Mouse (Mus musculus): ENCODE results near the gene Klf8. TPM values are rescaled to one million over a fixed set of nuclear protein-coding genes. Genes with fewer than 3 reads are reported as not detected.
"Not testable (repeated sequence)": the region's sequence is repeated elsewhere in the genome, so short reads cannot be mapped to it uniquely, and the experiment has no call there.

Klf8 gene
- polyA plus RNA-seq, 1 experiment from 2014 or later = 6.9 TPM

DNA sequence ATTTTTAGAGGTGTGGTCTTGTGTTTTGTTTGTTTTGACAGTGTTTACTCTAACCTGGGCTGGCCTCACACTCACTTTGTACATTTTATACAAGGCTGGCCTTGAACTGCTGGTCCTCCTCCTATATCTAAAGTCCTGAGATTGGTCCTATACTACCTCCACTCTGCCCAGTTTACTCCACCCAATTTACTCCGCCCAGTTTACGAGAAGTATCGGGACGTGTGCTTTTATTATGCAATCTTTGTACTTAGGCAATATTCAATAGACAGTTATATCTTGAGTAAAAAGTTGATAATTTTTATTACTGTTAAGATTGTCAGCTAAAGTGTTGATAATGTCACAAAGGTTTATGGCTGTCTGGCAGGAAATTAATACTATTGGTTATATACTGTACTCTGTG is 74.1 kb downstream of the Klf8 start:
- DNase-seq (no peak), ATAC-seq (ENCODE audit: low FRiP score, low TSS enrichment) (no peak)
- Histone ChIP-seq H3K27me3 (ENCODE audit: control insufficient read depth, insufficient read depth, low read length) (no peaks in the 10 kb centered on the region), H3K27ac (replicated peaks; ENCODE audit: low read depth, low read length) (no peak overlapping the region), H3K4me2 (ENCODE audit: low read length) (no peak overlapping the region), H3K4me3 (replicated peaks; ENCODE audit: low read depth, low read length) (no peak overlapping the region), H3K36me3 (ENCODE audit: control insufficient read depth, insufficient read depth, low read length) (no peaks in the 10 kb centered on the region), H3K9me3 (ENCODE audit: control insufficient read depth, low read length) (no peaks in the 10 kb centered on the region), H3K9ac (replicated peaks; ENCODE audit: low read length) (no peak overlapping the region), H3K4me1 (ENCODE audit: control insufficient read depth, insufficient read depth, low read length) (no peaks in the 10 kb centered on the region)
- 96% methylated on average over 4 of the region's 4 CpGs for WGBS

DNA sequence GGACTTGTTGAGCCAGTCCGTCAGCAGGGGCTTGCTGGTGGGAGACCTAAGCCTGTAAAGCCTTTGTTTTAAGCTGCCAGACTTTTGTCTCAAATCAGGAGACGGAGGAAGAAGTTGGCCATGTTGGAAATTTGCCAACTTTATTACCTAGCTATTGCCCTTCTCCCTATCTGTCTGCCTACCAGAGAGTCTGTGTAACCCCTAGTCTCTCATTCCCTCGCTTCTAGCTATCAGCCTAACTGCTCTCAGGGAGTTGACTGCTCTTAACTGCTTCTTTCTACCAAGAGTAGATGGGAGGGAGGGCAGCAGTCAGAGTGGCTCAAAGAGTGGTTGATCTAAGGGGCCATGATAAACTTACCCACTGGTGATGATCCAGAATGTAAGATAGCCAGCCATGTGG is 85.8 kb downstream of the Klf8 start:
- no peak overlapping the region for H3K9ac ChIP-seq (replicated peaks; ENCODE audit: low read length)
- 61% methylated on average over 3 of the region's 3 CpGs for WGBS
- ATAC-seq (ENCODE audit: low FRiP score, low TSS enrichment) (no peak), DNase-seq (no peak)
- H3K27me3 ChIP-seq (ENCODE audit: control insufficient read depth, insufficient read depth, low read length) = no peaks in the 10 kb centered on the region
- H3K36me3 ChIP-seq (ENCODE audit: control insufficient read depth, insufficient read depth, low read length) = no peaks in the 10 kb centered on the region
- no peak overlapping the region for H3K4me2 ChIP-seq (ENCODE audit: low read length)
- no peak overlapping the region for H3K27ac ChIP-seq (replicated peaks; ENCODE audit: low read depth, low read length)
- H3K9me3 ChIP-seq (ENCODE audit: control insufficient read depth, low read length) = no peaks in the 10 kb centered on the region
- H3K4me3 ChIP-seq (replicated peaks; ENCODE audit: low read depth, low read length) = no peak overlapping the region
- no peaks in the 10 kb centered on the region for H3K4me1 ChIP-seq (ENCODE audit: control insufficient read depth, insufficient read depth, low read length)

DNA sequence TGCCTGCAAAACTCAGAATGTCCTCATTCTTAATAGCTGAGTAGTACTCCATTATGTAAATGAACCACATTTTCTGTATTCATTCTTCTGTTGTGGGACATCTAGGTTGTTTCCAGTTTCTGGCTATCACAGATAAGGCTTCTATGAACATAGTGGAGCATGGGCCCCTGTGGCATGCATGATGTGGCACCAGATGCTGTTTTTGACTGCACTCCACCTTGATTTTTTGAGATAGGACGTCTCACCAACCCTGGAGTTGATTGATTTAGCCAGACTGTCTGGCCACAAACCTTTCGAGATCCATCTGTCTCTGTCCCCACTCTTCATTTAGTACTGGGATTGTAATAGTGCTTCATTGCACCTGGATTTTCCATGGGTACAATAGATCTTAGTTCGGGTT is 96.9 kb downstream of the Klf8 start:
- H3K27ac ChIP-seq (replicated peaks; ENCODE audit: low read depth, low read length); H3K36me3 ChIP-seq (ENCODE audit: control insufficient read depth, insufficient read depth, low read length); H3K4me2 ChIP-seq (ENCODE audit: low read length); H3K27me3 ChIP-seq (ENCODE audit: control insufficient read depth, insufficient read depth, low read length); H3K4me3 ChIP-seq (replicated peaks; ENCODE audit: low read depth, low read length); H3K4me1 ChIP-seq (ENCODE audit: control insufficient read depth, insufficient read depth, low read length); H3K9me3 ChIP-seq (ENCODE audit: control insufficient read depth, low read length); ATAC-seq (ENCODE audit: low FRiP score, low TSS enrichment); H3K9ac ChIP-seq (replicated peaks; ENCODE audit: low read length); DNase-seq: not testable (repeated sequence)
- WGBS = 82% methylated on average over 3 of the region's 3 CpGs

DNA sequence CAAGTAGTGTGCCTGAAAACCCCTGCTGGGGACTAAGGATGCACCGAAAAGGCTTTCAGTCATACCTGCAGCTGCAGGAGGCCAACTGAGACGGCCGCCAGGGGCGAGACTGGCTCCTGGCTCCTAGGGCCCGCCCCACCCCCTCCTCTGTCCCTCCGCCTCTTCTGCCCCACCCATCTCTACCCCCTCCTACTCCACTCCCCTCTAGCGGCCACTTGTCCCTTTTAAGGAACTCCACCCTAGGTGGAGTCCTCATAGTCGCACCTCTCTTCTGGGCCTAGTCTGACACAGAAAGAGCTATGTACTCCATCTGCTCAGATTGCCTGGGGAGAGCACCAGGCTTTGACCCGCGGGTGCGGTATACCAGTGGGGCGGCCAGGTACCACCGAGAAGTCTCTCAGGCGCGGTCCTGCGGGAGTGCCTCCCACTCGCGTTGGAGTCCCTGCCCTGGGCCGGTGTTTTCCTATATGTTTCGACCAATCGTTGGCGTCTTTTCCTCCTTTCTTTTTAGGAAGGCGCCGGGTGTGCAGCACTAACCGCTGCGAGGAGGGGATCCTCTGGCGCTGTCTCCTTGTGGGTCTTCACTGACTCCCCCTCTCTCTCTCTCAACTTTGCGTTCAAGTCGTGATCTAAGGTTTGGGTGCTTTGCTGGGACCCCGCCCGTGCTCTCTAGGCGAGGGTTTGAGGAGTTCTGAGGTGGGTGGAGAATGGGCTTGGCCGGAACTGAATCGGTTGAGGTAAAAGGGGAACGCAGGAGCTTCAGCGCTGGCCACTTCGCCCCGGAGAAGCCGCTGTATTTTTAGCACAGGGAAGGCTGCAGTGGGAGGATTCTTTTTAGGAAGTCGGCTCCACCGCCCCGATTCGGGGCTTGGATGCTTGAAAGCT is 122.3 kb downstream of the Klf8 start:
- DNase-seq = peak; percentile 40
- no peaks in the 10 kb centered on the region for H3K4me1 ChIP-seq (ENCODE audit: control insufficient read depth, insufficient read depth, low read length)
- WGBS = 24% methylated on average over 43 of the region's 43 CpGs
- peak overlapping the region; percentile 41 for H3K4me3 ChIP-seq (replicated peaks; ENCODE audit: low read depth, low read length)
- H3K4me2 ChIP-seq (ENCODE audit: low read length) = peak overlapping the region; percentile 62
- H3K27ac ChIP-seq (replicated peaks; ENCODE audit: low read depth, low read length) = peak overlapping the region; percentile 45; the same call in 1 of the 2 replicates
- peak; percentile 76 for ATAC-seq (ENCODE audit: low FRiP score, low TSS enrichment)
- H3K9ac ChIP-seq (replicated peaks; ENCODE audit: low read length) = peak overlapping the region; percentile 52
- no peaks in the 10 kb centered on the region for H3K9me3 ChIP-seq (ENCODE audit: control insufficient read depth, low read length)
- H3K27me3 ChIP-seq (ENCODE audit: control insufficient read depth, insufficient read depth, low read length) = no peaks in the 10 kb centered on the region
- H3K36me3 ChIP-seq (ENCODE audit: control insufficient read depth, insufficient read depth, low read length) = no peaks in the 10 kb centered on the region

DNA sequence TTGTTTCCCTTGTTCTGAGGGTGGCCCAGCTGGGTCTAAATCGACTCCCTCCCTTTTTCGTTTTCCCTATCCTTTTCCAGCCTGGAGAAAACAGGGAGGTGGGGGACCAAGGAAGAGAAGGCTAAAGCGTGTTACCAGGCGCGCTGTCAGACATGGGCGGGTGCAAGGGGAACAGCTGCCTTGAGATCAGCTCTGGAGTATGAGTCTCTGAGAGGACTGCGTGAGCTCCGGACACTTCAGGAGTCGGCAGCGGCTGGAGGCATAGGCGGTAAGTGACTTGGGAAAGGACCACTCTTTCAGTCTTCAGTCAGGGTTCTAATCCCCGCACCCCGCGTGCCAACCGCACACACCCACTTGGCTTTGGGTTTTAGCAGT is 122.9 kb downstream of the Klf8 start:
- Histone ChIP-seq H3K27me3 (ENCODE audit: control insufficient read depth, insufficient read depth, low read length) (no peaks in the 10 kb centered on the region), H3K4me3 (replicated peaks; ENCODE audit: low read depth, low read length) (peak overlapping the region; percentile 41), H3K4me2 (ENCODE audit: low read length) (peak overlapping the region; percentile 62), H3K36me3 (ENCODE audit: control insufficient read depth, insufficient read depth, low read length) (no peaks in the 10 kb centered on the region), H3K27ac (replicated peaks; ENCODE audit: low read depth, low read length) (peak overlapping the region; percentile 45; the same call in 1 of the 2 replicates), H3K4me1 (ENCODE audit: control insufficient read depth, insufficient read depth, low read length) (no peaks in the 10 kb centered on the region), H3K9ac (replicated peaks; ENCODE audit: low read length) (peak overlapping the region; percentile 52), H3K9me3 (ENCODE audit: control insufficient read depth, low read length) (no peaks in the 10 kb centered on the region)
- ATAC-seq (ENCODE audit: low FRiP score, low TSS enrichment) (peak; percentile 50; the same call in 1 of the 2 replicates), DNase-seq (peak; percentile 57)
- WGBS = 22% methylated on average over 15 of the region's 15 CpGs

GRCm38 (mm10) chrX:153360666-153361269 is 123.5 kb downstream of the Klf8 start:
- DNase-seq (no peak), ATAC-seq (ENCODE audit: low FRiP score, low TSS enrichment) (peak; percentile 31)
- WGBS = 24% methylated on average over 9 of the region's 9 CpGs
- peak overlapping the region; percentile 62 for H3K4me2 ChIP-seq (ENCODE audit: low read length)
- no peaks in the 10 kb centered on the region for H3K4me1 ChIP-seq (ENCODE audit: control insufficient read depth, insufficient read depth, low read length)
- H3K27ac ChIP-seq (replicated peaks; ENCODE audit: low read depth, low read length) = no peak overlapping the region
- H3K9me3 ChIP-seq (ENCODE audit: control insufficient read depth, low read length) = no peaks in the 10 kb centered on the region
- H3K36me3 ChIP-seq (ENCODE audit: control insufficient read depth, insufficient read depth, low read length) = no peaks in the 10 kb centered on the region
- H3K9ac ChIP-seq (replicated peaks; ENCODE audit: low read length) = peak overlapping the region; percentile 52
- no peaks in the 10 kb centered on the region for H3K27me3 ChIP-seq (ENCODE audit: control insufficient read depth, insufficient read depth, low read length)
- peak overlapping the region; percentile 41 for H3K4me3 ChIP-seq (replicated peaks; ENCODE audit: low read depth, low read length)

DNA sequence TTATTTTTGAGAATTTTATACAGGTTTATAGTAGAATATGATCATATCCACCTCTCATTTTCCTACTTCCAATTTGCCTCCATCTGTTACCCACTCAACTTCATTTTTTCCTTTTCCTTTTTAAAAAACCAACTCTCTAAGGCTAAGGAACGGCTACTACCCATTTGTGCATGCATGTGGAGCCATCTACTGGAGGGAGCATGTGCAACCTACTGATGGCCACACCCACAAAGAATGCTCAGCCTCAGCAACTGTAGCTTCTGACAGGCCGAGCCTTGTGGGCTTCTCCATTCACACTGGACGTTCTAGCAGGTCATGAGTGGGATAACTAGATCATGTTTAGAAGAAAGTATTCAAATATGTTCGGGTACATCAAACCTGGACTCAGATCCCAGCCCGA is 129.5 kb downstream of the Klf8 start:
- Histone ChIP-seq H3K4me2 (ENCODE audit: low read length) (no peak overlapping the region), H3K27ac (replicated peaks; ENCODE audit: low read depth, low read length) (no peak overlapping the region), H3K9me3 (ENCODE audit: control insufficient read depth, low read length) (no peaks in the 10 kb centered on the region), H3K4me3 (replicated peaks; ENCODE audit: low read depth, low read length) (no peak overlapping the region), H3K27me3 (ENCODE audit: control insufficient read depth, insufficient read depth, low read length) (no peaks in the 10 kb centered on the region), H3K36me3 (ENCODE audit: control insufficient read depth, insufficient read depth, low read length) (no peaks in the 10 kb centered on the region), H3K9ac (replicated peaks; ENCODE audit: low read length) (no peak overlapping the region), H3K4me1 (ENCODE audit: control insufficient read depth, insufficient read depth, low read length) (no peaks in the 10 kb centered on the region)
- WGBS = 42% methylated on average over 5 of the region's 5 CpGs
- ATAC-seq (ENCODE audit: low FRiP score, low TSS enrichment) (no peak), DNase-seq (peak; percentile 67)

- Histone ChIP-seq H3K4me1 (ENCODE audit: control insufficient read depth, insufficient read depth, low read length) (no peaks in the 10 kb centered on the region), H3K9me3 (ENCODE audit: control insufficient read depth, low read length) (no peaks in the 10 kb centered on the region), H3K27ac (replicated peaks; ENCODE audit: low read depth, low read length) (no peak overlapping the region), H3K27me3 (ENCODE audit: control insufficient read depth, insufficient read depth, low read length) (no peaks in the 10 kb centered on the region), H3K36me3 (ENCODE audit: control insufficient read depth, insufficient read depth, low read length) (no peaks in the 10 kb centered on the region), H3K4me2 (ENCODE audit: low read length) (no peak overlapping the region), H3K9ac (replicated peaks; ENCODE audit: low read length) (no peak overlapping the region), H3K4me3 (replicated peaks; ENCODE audit: low read depth, low read length) (no peak overlapping the region)
- no peak for ATAC-seq (ENCODE audit: low FRiP score, low TSS enrichment)
- WGBS = 31% methylated on average over 8 of the region's 8 CpGs
- peak; percentile 33 for DNase-seq
These were observed 132.5 kb downstream of the Klf8 start for GRCm38 (mm10) chrX:153369780-153370179.
